Mouse (Mus musculus): Measurements from ENCODE around the gene Gm5426.
"Not testable (repeated sequence)": the region's sequence is repeated elsewhere in the genome, so short reads cannot be mapped to it uniquely, and the experiment has no call there.

Gm5426 gene

DNA sequence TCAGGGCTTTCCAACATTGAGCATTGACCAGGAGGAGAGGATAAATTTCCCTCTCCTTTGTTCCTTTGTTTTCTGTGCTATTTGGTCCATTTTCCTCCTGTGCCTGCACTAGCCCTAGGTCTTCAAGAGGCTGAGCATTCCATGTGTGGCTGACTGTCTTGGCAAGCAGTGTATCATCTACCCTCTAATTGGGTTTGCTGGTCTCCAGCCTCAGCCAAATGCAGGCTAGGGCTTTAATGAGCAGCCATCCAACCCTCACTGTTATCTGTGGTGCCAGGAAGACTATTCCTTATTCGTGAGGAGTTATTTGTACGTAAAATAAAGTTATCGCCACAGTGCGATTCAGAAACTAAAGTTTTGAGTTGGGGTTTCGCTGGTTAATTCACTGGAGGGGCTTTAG is 2.2 kb downstream of the Gm5426 start:
- no peak for DNase-seq (ENCODE audit: low spot score)

DNA sequence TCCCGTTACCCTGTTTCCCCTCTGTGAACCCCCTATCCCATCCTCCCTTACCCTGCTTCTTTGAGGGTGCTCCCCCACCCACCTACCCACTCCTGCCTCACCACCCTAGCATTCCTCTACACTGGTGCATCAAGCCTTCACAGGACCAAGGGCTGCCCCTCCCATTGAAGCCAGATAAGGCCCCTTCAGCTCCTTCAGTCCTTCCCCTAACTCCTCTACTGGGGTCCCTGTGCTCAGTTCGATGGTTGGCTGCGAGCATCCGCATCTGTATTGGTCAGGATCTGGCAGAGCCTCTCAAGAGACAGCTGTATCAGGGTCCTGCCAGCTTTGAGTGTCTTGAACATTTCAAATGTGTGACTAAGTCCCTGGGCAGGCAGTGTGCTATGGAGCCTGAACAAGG is 2.9 kb downstream of the Gm5426 start:
- DNase-seq (ENCODE audit: low spot score) = not testable (repeated sequence)

DNA sequence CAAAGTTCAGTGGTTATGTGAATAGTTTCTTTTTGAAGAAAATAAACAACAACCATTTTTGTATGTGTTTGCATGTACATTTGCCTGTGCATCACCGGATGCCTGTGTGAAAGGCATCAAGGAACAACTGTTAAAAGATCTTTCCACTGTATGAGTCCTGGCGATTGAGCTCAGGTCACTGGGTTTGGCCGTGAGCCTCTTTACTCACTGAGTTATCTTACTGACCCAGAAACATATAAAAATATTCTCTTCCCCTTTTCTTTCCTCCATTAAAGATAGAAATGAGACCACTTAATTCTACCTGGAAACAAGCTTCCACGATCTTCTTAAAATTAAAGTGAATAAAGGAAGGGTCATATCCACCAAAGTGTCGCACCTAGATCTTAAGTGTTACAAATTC is 10.2 kb downstream of the Gm5426 start:
- no peak for DNase-seq (ENCODE audit: low spot score)

DNA sequence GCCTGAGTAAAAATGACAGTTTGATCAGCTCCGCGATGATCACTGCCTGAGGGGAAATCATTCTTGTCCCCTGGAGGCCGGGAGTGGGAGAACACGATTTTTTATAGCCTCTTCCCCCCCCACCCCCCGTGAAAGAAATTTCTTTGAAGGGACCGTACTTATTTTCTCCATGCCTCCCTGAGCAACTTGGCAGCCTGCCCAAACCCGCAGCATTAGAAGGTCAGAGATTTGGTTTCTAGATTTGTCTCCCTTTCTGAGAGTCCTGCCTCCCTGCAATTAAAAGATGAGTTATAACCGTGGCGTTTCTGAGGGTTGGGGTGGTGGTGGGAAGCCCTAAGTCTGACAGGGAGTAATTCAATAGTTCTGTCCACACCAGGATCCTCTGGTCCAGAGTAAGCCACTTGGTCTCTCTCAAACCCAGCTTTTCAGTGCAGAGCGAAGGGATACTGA is 11.9 kb downstream of the Gm5426 start:
- DNase-seq (ENCODE audit: low spot score) = no peak

DNA sequence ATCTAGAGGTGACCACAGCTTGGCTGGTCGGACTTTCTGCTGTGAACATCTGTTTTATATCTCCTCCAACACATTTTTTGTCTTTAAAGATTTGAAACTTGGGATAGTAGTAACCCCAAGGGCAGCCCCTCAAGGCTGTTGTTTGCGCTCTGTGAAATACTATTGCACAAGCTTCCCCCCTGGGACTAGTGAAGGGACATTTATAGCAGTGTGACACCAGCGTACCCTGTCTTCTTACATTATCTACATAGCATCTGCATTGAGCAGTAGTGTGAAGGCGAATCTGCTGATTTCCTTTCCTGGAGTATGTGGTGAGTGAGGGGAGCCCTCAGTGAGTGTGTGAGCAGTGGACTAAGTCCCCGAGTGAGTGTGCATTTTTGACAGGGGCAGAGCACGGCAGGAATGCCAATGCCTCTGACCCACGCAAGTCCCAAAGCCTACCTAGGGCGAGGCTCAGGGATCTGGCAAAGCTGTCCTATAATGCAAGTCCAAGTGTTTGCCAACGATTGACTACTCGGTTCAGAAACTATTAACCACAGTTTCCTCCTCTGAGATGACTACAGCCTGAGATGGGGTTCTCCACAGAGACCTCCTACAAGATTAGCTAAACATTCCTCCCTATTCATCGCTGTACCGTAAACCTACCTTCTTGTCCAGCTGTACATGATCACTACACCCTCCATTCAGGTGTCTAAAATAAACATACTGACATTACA is 14.2 kb downstream of the Gm5426 start:
- no peak for DNase-seq (ENCODE audit: low spot score)

DNA sequence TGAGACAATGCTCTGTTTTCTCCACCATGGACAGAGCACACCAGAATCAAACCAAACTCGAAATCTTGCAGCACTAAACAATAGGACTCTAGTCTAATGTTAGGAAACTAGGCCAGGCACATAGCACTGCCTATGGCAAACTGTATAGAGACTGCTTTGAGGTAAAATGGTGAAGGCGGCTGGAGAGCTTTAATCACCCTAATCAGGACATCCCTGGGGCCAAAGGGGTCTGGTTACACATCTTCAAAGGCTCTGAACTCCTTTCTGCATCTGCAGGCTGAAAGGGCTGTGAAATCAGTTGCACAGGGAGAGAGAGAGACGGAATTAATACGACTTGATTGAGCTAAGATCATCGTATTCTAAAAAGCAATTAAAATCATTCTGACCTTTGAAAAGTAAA is 16.9 kb downstream of the Gm5426 start:
- DNase-seq (ENCODE audit: low spot score) = no peak

DNA sequence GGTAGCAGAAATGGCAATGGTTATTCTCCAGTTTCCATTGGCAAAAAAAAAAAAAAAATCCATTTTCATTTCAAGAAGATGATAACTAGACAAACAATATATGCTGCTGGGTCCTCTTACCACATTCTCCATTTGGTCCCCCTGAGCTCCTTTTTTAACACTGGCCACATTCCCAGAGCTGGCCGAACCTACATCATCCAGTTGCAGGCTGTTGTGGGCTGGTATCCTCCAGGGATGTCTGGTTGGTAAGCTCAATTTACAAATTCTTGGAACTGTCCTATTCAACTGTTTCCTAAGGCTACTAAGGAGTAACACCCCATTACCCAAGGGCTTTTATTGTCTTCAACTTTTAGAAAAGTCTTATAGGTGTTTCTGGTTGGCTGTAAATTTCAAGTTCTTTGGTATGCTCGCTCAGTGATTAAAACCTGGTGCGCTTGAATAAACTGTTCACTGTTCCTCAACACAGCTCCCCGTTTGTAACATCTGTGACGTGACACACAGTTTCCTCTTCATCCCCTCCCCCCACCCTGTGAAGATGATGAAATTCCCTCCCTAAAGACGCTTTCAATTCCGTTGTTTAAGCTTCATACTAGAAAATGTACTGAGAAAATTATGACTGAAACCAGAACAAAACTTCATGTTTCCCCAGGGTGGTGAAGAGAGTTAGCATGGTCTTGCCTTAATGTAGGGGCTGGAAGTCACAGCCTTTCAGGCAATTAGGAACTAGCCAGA is 26.7 kb downstream of the Gm5426 start:
- DNase-seq (ENCODE audit: low spot score) = no peak

DNA sequence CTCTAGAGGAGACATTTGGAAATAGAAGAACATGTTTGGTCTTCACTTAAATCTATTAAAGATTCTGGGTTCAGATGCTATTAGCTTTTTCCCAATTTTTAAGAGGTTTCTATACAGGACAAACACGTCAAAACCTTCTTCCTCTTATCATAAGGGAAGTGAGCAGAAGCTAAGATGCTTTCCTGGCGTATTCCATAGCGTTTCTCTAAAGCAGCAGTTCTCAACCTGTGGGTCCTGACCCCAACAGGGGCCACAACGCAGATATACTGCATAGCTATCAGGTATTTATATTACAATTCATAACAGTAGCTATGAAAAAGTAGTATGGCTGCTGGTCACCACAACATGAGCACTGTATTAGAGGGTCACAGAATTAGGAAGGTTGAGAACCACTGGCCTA is 27.4 kb downstream of the Gm5426 start:
- DNase-seq (ENCODE audit: low spot score) = no peak

DNA sequence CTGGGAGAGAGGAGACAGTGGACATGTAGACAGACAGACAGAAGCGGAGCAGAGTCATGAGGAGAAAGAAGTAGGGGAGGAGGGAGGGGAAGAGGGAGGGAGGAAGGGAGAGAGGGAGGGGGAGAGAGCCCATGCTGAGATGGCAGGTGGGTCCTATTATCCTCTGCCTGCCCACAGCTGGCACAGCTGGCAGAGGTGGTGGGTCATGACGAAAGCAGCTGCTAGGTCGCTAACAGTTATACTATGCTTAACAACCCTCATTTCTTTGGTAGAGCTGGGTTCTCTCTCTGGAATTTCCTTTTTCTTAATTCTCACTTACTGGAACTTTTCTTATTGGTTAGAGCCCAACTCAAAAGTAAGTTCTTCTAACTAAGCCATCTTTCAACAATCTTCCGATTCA is 28.9 kb downstream of the Gm5426 start:
- DNase-seq (ENCODE audit: low spot score) = no peak

DNA sequence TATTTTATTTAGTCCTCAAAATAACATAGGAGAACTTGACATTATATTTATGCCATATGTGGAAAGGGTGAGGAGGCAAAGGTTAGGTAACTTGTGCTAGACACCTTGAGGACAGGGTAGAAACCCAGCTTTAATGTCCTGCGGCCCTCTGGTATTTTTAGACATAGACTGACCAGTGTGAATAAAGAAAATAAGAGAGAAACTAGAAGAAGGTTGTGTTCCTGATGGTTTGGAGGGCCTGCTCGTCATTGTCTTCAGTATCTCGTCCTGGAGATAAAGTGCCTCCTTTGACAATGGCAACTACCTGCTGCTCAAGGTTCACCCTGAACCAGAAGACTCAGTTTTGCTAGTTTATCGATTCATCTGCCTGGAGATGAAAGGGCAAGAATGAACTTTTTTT is 32.6 kb downstream of the Gm5426 start:
- no peak for DNase-seq (ENCODE audit: low spot score)

DNA sequence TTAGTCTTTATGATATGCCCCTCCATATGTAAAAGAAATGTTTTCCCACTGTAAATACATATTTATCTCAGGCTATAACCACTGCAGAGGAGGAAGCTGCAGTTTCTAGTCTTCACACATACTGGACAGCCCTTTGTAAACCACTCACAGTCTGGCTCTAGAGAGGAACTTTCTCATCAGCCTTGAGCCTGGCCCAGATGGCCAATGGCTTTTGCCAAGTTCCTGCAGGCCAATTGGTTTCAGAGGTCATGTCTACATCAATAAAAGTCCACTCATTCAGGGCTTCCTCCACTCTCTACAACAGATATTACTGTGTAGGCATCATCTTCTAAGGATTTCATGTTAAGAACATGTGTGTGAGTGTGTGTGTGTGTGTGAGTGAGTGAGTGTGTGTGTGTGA is 35.1 kb downstream of the Gm5426 start:
- DNase-seq (ENCODE audit: low spot score) = no peak

DNA sequence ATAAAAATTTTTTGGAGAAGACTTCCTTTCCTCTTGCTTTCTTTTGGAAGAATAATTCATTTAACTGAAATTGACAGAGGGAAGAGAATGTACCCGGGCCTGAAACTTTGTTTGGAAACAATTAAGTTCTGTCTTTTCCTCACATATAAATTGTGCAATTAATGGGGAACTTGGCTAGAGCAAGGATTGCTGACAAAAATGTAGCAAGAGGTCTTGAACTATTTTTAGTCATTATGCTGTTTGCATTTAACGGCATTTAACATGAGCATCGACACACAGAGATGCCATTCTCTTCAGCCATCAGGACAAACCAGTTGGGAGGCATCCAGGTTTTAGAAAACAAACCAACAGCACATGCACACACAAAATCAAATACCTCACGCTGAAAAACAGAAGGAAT is 36.6 kb downstream of the Gm5426 start:
- no peak for DNase-seq (ENCODE audit: low spot score)

DNA sequence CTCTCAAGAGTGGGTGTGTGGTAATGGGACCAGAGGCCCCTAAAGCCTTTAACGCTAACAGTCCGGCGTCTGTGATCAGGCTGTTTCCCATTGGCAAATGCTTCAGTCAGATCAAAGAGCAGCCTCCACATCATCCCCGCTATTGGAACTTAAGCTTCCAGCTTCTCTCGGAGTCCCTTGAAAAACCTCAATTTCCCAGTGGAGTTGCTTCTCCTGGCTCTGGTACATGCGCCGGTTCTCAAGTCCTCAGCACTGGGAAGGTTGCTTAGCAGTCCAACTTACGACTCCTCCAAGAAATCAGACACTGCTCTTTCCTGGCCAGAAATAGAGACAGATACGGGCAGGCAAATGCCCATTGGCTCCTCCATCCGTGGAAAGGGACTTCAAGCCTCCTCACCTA is 37.4 kb downstream of the Gm5426 start:
- DNase-seq (ENCODE audit: low spot score) = no peak

DNA sequence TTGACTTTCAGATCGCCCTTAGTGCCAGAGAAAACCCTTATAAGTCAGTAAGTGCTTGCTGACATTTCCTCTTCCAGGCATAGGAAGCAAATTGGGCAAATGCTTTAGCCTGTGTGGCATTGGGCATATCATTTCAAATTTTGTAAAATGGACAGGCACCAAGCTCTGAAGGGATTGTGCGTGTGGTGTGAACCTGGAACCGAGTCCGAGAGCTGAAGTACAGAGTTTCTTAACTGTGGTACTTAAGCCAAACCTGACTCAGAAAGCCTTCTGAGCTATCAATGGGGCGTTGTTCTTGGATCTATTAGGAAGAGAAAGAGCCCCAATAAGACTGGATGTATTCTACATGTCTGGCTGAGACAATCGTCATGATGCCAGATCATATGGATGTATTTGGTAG is 40.5 kb downstream of the Gm5426 start:
- DNase-seq (ENCODE audit: low spot score) = no peak

DNA sequence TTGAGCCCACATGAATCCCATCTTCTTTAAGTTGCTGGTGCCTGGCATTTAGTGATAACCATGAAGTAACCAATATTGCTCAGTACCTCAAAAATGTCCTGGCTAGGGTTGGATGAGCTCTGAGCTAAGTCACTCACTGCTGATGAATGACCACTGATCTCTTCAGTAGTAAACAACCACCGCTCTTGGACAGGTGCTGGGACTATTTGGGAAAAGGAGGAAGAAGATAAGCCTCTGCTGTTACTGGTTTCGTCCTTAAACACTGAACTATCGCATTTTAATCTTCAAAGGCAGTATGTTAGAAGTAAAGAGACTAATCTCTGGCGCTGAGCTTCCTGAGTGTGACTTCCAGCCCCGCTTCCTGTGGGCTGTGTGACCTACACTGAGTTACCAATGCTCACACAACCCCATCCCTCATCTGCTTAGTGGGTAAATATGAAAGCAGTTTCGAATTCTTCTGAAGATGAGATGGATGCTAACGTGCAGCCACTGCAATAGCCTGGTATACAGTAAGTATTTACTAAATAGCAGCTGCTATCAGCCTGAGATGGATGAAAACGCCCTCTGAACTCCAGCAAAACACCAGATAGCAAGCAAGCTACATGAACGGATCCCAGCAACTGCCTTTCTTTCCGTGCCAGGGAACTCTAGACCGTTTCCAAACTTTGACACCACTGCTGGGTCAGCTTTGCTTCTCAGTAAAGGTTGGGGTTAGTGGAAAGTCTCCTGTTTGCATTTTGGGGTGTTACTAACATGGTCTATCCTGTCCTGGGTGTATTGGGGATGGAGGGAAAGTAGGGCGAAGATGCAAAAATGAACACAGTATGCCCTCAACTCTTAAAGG is 44.4 kb downstream of the Gm5426 start:
- DNase-seq (ENCODE audit: low spot score) = no peak

DNA sequence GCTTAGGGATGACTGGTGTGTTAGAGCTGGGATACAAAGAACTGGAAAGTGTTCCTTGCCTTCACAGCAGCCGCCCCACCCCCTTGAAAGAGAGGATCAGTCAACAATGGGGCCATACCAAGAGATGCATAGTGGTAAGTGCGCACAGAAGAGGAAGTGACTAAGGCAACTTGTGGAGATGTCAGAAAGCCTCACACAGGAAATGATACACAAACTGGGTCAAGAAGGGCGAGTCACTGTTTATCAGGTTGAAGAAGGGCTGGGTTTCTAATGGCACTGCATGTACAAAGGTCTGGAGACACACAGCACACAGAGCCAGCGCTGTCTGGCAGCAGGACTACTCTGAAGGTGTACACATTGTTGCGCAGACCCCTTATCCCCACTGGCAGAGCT is 45.0 kb downstream of the Gm5426 start:
- DNase-seq (ENCODE audit: low spot score) = no peak

DNA sequence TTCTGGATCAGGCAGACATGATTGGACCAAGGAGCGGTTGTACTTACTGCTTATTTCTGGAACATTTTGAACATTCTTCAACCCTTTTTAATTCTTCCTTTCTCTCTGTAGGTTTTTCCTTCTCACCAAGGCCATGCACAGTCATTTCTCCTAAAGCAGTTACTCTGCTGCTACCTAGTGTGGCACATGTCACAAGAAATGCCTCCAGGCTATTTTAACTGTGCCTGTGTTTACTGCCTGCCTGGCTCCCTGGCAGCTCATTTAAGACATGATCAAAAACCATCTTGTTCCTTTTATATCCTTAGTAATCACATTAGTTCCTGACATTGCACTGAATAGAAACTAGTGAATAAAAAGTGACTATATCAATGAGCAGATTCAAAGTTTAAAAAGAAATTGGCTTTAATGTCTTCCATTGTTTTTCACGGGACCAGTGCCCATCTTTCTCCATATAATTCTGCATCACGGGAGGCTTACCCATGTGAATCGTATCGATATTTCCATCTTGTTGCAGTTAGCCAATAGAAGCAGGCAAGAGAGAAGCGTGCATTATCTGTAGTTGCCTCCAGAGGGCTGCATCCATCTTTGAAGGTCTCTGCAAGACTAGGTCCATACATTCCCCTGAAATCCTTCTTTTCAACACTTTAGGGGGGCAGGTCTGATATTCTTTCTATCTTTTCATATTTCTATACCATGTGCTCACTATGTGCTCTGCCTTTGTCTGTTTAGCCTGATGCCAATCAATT is 45.7 kb downstream of the Gm5426 start:
- DNase-seq (ENCODE audit: low spot score) = no peak

DNA sequence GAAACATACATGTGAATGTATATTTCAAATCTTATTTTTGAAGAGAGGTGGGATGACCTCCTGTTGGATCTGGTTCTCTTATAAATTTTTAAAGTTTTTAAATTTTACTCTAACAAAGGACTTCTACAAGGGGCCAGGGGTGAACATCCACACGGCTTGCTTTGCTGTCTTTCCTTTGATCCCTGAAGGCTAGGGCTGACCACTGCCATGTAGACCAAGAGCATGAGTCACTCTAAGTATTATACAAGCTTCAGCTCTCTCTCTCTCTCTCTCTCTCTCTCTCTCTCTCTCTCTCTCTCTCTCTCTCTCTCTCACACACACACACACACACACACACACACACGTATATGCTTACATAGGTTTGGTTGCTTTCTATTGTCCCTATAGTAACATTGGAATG is 48.6 kb downstream of the Gm5426 start:
- no peak for DNase-seq (ENCODE audit: low spot score)

DNA sequence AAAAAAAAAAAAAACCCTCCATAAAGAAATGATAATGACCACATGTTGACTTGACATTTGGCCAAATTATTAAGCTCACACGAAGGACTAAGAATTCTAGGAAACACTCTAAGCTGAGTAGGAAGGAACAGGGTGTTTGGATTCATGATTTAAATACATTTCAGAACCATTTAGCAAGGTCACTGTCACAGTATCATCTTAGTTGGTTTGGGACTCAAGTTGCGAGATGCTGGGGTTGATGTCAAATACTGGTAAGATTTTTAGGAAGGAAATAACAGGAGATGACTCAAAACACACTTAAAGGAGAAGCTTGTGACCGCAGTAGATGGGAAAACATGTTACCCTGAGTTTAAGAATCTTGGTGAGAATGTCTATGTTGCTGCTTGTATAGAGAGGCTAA is 49.2 kb downstream of the Gm5426 start:
- no peak for DNase-seq (ENCODE audit: low spot score)
